Mouse (Mus musculus) liver, embryonic 11.5 days (tissue): ENCODE data around the gene Maml3. TPM values are rescaled to one million over a fixed set of nuclear protein-coding genes. Genes with fewer than 3 reads are reported as not detected.

ENCODE experiments used
- ATAC-seq: fragments of 200-750 bp; cut with Nextera tagmentation; replicated peaks from 2 replicates; pipeline ENCODE4 v1.8.0; 2017; ENCODE audit warnings: moderate number of reproducible peaks, mild to moderate bottlenecking, moderate TSS enrichment, moderate library complexity; ENCODE audit not compliant: low FRiP score
- DNase-seq: peaks from one replicate; pipeline ENCODE4 v3.0.0-alpha.2; 2017; ENCODE audit warnings: low spot score
- H3K27ac ChIP-seq: fragments of 300-500 bp; sonication (generic); 2 replicates; pipeline ENCODE4 v1.5.1; 2014; ENCODE audit warnings: mild to moderate bottlenecking, low read depth, low read length, control low read depth
- H3K27me3 ChIP-seq: fragments of 300-500 bp; sonication (generic); replicated peaks from 2 replicates; pipeline ENCODE4 v1.6.1; 2014; ENCODE audit warnings: low read length, mixed read lengths; ENCODE audit not compliant: control insufficient read depth, insufficient read depth
- H3K36me3 ChIP-seq: fragments of 300-500 bp; sonication (generic); 2 replicates; pipeline ENCODE4 v1.6.1; 2014; ENCODE audit warnings: mild to moderate bottlenecking, low read length, moderate library complexity, mixed read lengths; ENCODE audit not compliant: control insufficient read depth, insufficient read depth
- H3K4me1 ChIP-seq: fragments of 300-500 bp; sonication (generic); replicated peaks from 2 replicates; pipeline ENCODE4 v1.6.1; 2014; ENCODE audit warnings: low read length, mixed read lengths; ENCODE audit not compliant: control insufficient read depth, insufficient read depth
- H3K4me2 ChIP-seq: fragments of 300-500 bp; sonication (generic); 2 replicates; pipeline ENCODE4 v1.6.1; 2014; ENCODE audit warnings: mild to moderate bottlenecking, control low read depth, moderate library complexity
- H3K4me3 ChIP-seq: fragments of 300-500 bp; sonication (generic); 2 replicates; pipeline ENCODE4 v1.5.1; 2014; ENCODE audit warnings: low read depth, low read length, control low read depth
- H3K9ac ChIP-seq: fragments of 300-500 bp; sonication (generic); 2 replicates; pipeline ENCODE4 v1.6.1; 2014; ENCODE audit warnings: low read depth, low read length, control low read depth
- H3K9me3 ChIP-seq: fragments of 300-500 bp; sonication (generic); 2 replicates; pipeline ENCODE4 v1.6.1; 2016; ENCODE audit warnings: low read length, inconsistent platforms, mixed read lengths; ENCODE audit not compliant: control insufficient read depth
- WGBS: fragments of 180-500 bp; shearing (Covaris S2); extraction: QIAGEN DNeasy Blood & Tissue Kit; methylation state at CpG from one replicate; pipeline ENCODE4 v1.1.7; 2014; 5-methylcytosine and 5-hydroxymethylcytosine counted together
- polyA plus RNA-seq: library from polyadenylated mRNA; unstranded; fragments of >200 nt; fragmentation: Nextera tagmentation; extraction: Ambion mirVana; gene quantifications from 2 replicates; pipeline ENCODE4 v1.2.1, GENCODE M21; 2014

Gene Maml3
- polyA plus RNA-seq, 1 experiment from 2014 or later, result 3.1 TPM

- Histone ChIP-seq H3K9ac (no peak overlapping the region), H3K4me3 (no peak overlapping the region), H3K9me3 (no peaks in the 10 kb centered on the region), H3K27ac (no peak overlapping the region), H3K36me3 (no peaks in the 10 kb centered on the region), H3K4me1 (0 out of 2 replicates have a peak, but pooled peaks cover 3% of the 10 kb centered on the region), H3K27me3 (no peaks in the 10 kb centered on the region), H3K4me2 (no peak overlapping the region)
- DNase-seq, result no peak
- no peak for ATAC-seq
- WGBS, result 84% methylated on average over 11 of the region's 11 CpGs
Measured at GRCm38 (mm10) chr3:52062389-52063260, 42.3 kb downstream of the Maml3 start.

GRCm38 (mm10) chr3:52061472-52062388 is 43.1 kb downstream of the Maml3 start:
- Histone ChIP-seq H3K4me3 (no peak overlapping the region), H3K4me1 (0 out of 2 replicates have a peak, but pooled peaks cover 3% of the 10 kb centered on the region), H3K4me2 (no peak overlapping the region), H3K9me3 (no peaks in the 10 kb centered on the region), H3K27ac (no peak overlapping the region), H3K27me3 (no peaks in the 10 kb centered on the region), H3K36me3 (no peaks in the 10 kb centered on the region), H3K9ac (no peak overlapping the region)
- 70% methylated on average over 8 of the region's 8 CpGs for WGBS
- DNase-seq, result no peak
- no peak for ATAC-seq

- 88% methylated on average over 7 of the region's 7 CpGs for WGBS
- no peak overlapping the region for H3K4me3 ChIP-seq
- no peaks in the 10 kb centered on the region for H3K4me1 ChIP-seq
- no peak overlapping the region for H3K27ac ChIP-seq
- no peak overlapping the region for H3K4me2 ChIP-seq
- ATAC-seq (no peak), DNase-seq (no peak)
- H3K9ac ChIP-seq, result no peak overlapping the region
- H3K27me3 ChIP-seq, result no peaks in the 10 kb centered on the region
- H3K36me3 ChIP-seq, result no peaks in the 10 kb centered on the region
- no peaks in the 10 kb centered on the region for H3K9me3 ChIP-seq
Measured at GRCm38 (mm10) chr3:52060886-52061285, 44.0 kb downstream of the Maml3 start.

- ATAC-seq, result no peak
- Histone ChIP-seq H3K27ac (no peak overlapping the region), H3K4me2 (no peak overlapping the region), H3K4me1 (peaks cover 7% of the 10 kb centered on the region), H3K27me3 (no peaks in the 10 kb centered on the region), H3K9me3 (no peaks in the 10 kb centered on the region), H3K36me3 (no peaks in the 10 kb centered on the region), H3K4me3 (no peak overlapping the region), H3K9ac (no peak overlapping the region)
- 67% methylated on average over 2 of the region's 2 CpGs for WGBS
- DNase-seq, result no peak
Measured at GRCm38 (mm10) chr3:52051801-52052200, 53.1 kb downstream of the Maml3 start.

- 66% methylated on average over 14 of the region's 14 CpGs for WGBS
- no peaks in the 10 kb centered on the region for H3K36me3 ChIP-seq
- H3K27ac ChIP-seq, result no peak overlapping the region
- H3K4me1 ChIP-seq, result peaks cover 35% of the 10 kb centered on the region
- no peaks in the 10 kb centered on the region for H3K27me3 ChIP-seq
- no peaks in the 10 kb centered on the region for H3K9me3 ChIP-seq
- ATAC-seq (no peak), DNase-seq (no peak)
- H3K9ac ChIP-seq, result no peak overlapping the region
- no peak overlapping the region for H3K4me2 ChIP-seq
- H3K4me3 ChIP-seq, result no peak overlapping the region
Measured at GRCm38 (mm10) chr3:52048082-52048481, 56.8 kb downstream of the Maml3 start.

- DNase-seq (no peak), ATAC-seq (no peak)
- Histone ChIP-seq H3K4me1 (peaks cover 35% of the 10 kb centered on the region), H3K9ac (peak overlapping the region; percentile 60; the same call in 1 of the 2 replicates), H3K36me3 (no peaks in the 10 kb centered on the region), H3K4me3 (peak overlapping the region; percentile 42; the same call in 1 of the 2 replicates), H3K27me3 (no peaks in the 10 kb centered on the region), H3K9me3 (no peaks in the 10 kb centered on the region), H3K4me2 (peak overlapping the region; percentile 69), H3K27ac (peak overlapping the region; percentile 86)
- 78% methylated on average over 8 of the region's 8 CpGs for WGBS
Measured at GRCm38 (mm10) chr3:52047537-52047936, 57.3 kb downstream of the Maml3 start.

GRCm38 (mm10) chr3:52046895-52047372 is 57.9 kb downstream of the Maml3 start:
- Histone ChIP-seq H3K4me2 (peak overlapping the region; percentile 69), H3K9me3 (no peaks in the 10 kb centered on the region), H3K4me1 (peaks cover 35% of the 10 kb centered on the region), H3K4me3 (peak overlapping the region; percentile 42), H3K27ac (peak overlapping the region; percentile 86), H3K36me3 (no peaks in the 10 kb centered on the region), H3K27me3 (no peaks in the 10 kb centered on the region), H3K9ac (peak overlapping the region; percentile 60)
- peak; percentile 87 for DNase-seq
- WGBS, result under 1% methylated on average over 13 of the region's 13 CpGs
- peak; percentile 86 for ATAC-seq

GRCm38 (mm10) chr3:52046027-52046700 is 58.7 kb downstream of the Maml3 start:
- Histone ChIP-seq H3K4me3 (peak overlapping the region; percentile 42), H3K9me3 (no peaks in the 10 kb centered on the region), H3K27ac (peak overlapping the region; percentile 86), H3K27me3 (no peaks in the 10 kb centered on the region), H3K36me3 (no peaks in the 10 kb centered on the region), H3K9ac (peak overlapping the region; percentile 60), H3K4me2 (peak overlapping the region; percentile 69), H3K4me1 (peaks cover 35% of the 10 kb centered on the region)
- ATAC-seq (peak; percentile 61), DNase-seq (peak; percentile 69)
- WGBS, result 23% methylated on average over 20 of the region's 20 CpGs
